ENCODE assay signal across 8 mouse cellular contexts in genomic region chr1:80722647-80723046, GRCm38 (mm10). TPM values are rescaled to one million over a fixed set of nuclear protein-coding genes. Genes with fewer than 3 reads are reported as not detected.
DNase-seq lines count a peak whose midpoint lies in the region; ATAC-seq and TF ChIP-seq lines count a peak whose summit lies in the region.

No protein-coding gene starts in this region.

- H3K27ac ChIP-seq in forebrain, postnatal 0 days (ENCODE audit: low read depth, low read length): no peak overlapping the region
- no peak overlapping the region for H3K27ac ChIP-seq in forebrain, embryonic 15.5 days (replicated peaks)
- no peak overlapping the region for H3K27ac ChIP-seq in left cerebral cortex, adult 2 months

- no peaks in the 10 kb centered on the region for H3K79me2 ChIP-seq in C2C12 (ENCODE audit: control insufficient read depth, insufficient read depth)

- no peaks in the 10 kb centered on the region for H3K4me1 ChIP-seq in forebrain, postnatal 0 days (ENCODE audit: insufficient read depth)
- H3K4me1 ChIP-seq in forebrain, embryonic 15.5 days: no peaks in the 10 kb centered on the region

- ATAC-seq in forebrain, postnatal 0 days: no peak
- ATAC-seq in forebrain, embryonic 15.5 days (replicated peaks): no peak

- intact Hi-C loops in left cerebral cortex, adult 2 months (cut with DNase I): loop anchor here (2.0 to 5.0 kb wide), 3 partner anchors 118 to 540 kb away; no protein-coding TSS in a partner anchor

- peak; percentile 65 for TF ChIP-seq CTCF in forebrain, postnatal 0 days (IDR thresholded peaks at IDR 0.05; ENCODE audit: low read depth)
- TF ChIP-seq CTCF in C2C12 (IDR thresholded peaks at IDR 0.05; ENCODE audit: control insufficient read depth, insufficient read depth, insufficient read length): peak; percentile 23
- TF ChIP-seq CTCF in left cerebral cortex, adult 2 months (IDR thresholded peaks at IDR 0.05): peak; percentile 73

- no peaks in the 10 kb centered on the region for H3K36me3 ChIP-seq in forebrain, postnatal 0 days (ENCODE audit: insufficient read depth)
- H3K36me3 ChIP-seq in forebrain, embryonic 15.5 days: no peaks in the 10 kb centered on the region
- no peaks in the 10 kb centered on the region for H3K36me3 ChIP-seq in C2C12 (ENCODE audit: control insufficient read depth, insufficient read depth)

- H3ac ChIP-seq in C2C12 (ENCODE audit: control insufficient read depth, insufficient read length, low read depth): no peak overlapping the region

- no peaks in the 10 kb centered on the region for H3K79me3 ChIP-seq in C2C12 (ENCODE audit: low read depth)

- WGBS in forebrain, postnatal 0 days: 29% methylated on average over 4 of the region's 4 CpGs
- 36% methylated on average over 4 of the region's 4 CpGs for WGBS in forebrain, embryonic 15.5 days

- no peak overlapping the region for H3K4me3 ChIP-seq in forebrain, postnatal 0 days (ENCODE audit: low read depth, low read length)
- H3K4me3 ChIP-seq in forebrain, embryonic 15.5 days: no peak overlapping the region
- no peak overlapping the region for H3K4me3 ChIP-seq in C2C12 (ENCODE audit: insufficient read depth, poor library complexity, severe bottlenecking)
- H3K4me3 ChIP-seq in left cerebral cortex, adult 2 months: no peak overlapping the region

- no peaks in the 10 kb centered on the region for H3K27me3 ChIP-seq in forebrain, postnatal 0 days (ENCODE audit: insufficient read depth, low read length)
- no peaks in the 10 kb centered on the region for H3K27me3 ChIP-seq in forebrain, embryonic 15.5 days
- no peaks in the 10 kb centered on the region for H3K27me3 ChIP-seq in C2C12 (ENCODE audit: control insufficient read depth, insufficient read depth, insufficient read length)

- DNase-seq in forebrain, postnatal 0 days: peak; percentile 25
- DNase-seq in adrenal gland, postnatal 25 days: peak; percentile 61
- peak; percentile 60 for DNase-seq in gastrocnemius, postnatal 10 days
- DNase-seq in left cerebral cortex, adult 2 months (ENCODE audit: extremely low spot score in 1 of 2, low spot score in 2 of 2): peak; percentile 31 to 35
- DNase-seq in retina, postnatal 1 day: peak; percentile 37
- peak; percentile 75 for DNase-seq in thymus, postnatal 25 days

- no peak overlapping the region for H3K9ac ChIP-seq in forebrain, postnatal 0 days
- H3K9ac ChIP-seq in forebrain, embryonic 15.5 days (replicated peaks): no peak overlapping the region

- H3K4me2 ChIP-seq in forebrain, postnatal 0 days (ENCODE audit: low read depth): no peak overlapping the region
- H3K4me2 ChIP-seq in forebrain, embryonic 15.5 days (replicated peaks): no peak overlapping the region

- H3K9me3 ChIP-seq in forebrain, postnatal 0 days (ENCODE audit: low read length): no peaks in the 10 kb centered on the region
- no peaks in the 10 kb centered on the region for H3K9me3 ChIP-seq in forebrain, embryonic 15.5 days

TF ChIP-seq in C2C12, 6 proteins besides CTCF, POLR2A, EP300 and RAD21:
- no peak for TF ChIP-seq MAX (IDR thresholded peaks at IDR 0.05)
- TF ChIP-seq CEBPB (IDR thresholded peaks at IDR 0.05; ENCODE audit: low read depth): no peak
- no peak for TF ChIP-seq FOSL1 (IDR thresholded peaks at IDR 0.05; ENCODE audit: insufficient read depth, low read length, poor library complexity, severe bottlenecking)
- no peak for TF ChIP-seq MYOG (IDR thresholded peaks at IDR 0.05; ENCODE audit: control insufficient read depth, extremely low read depth, insufficient read length)
- TF ChIP-seq USF1 (IDR thresholded peaks at IDR 0.05; ENCODE audit: low read depth): no peak
- TF ChIP-seq MYOD1 (IDR thresholded peaks at IDR 0.05; ENCODE audit: control insufficient read depth, insufficient read length, low read depth): no peak

RNA-seq across cellular contexts. Expression of gene Dock10, which starts 35.7 kb away (rescaled TPM):
- 11.8 and 14.0 TPM in 2 replicates for total RNA-seq in forebrain, postnatal 0 days (2014; rRNA removed)
- polyA plus RNA-seq in forebrain, postnatal 0 days (2015; fragmentation: Nextera tagmentation; extraction: Ambion mirVana): 0.99 and 2.3 TPM in 2 replicates
- polyA plus RNA-seq in forebrain, embryonic 15.5 days (2015; fragmentation: Nextera tagmentation; extraction: Ambion mirVana): 1.9 and 2.1 TPM in 2 replicates
- 0.20 TPM for polyA plus RNA-seq in C2C12 (2012; fragmentation: generic; extraction: Trizol)
- 18.1 and 22.2 TPM in 2 replicates for total RNA-seq in adrenal gland, postnatal 25 days (2021)
- 10 to 100 TPM; 12.0 to 17.2 TPM for total RNA-seq in gastrocnemius, postnatal 10 days (2021)
- total RNA-seq in left cerebral cortex, adult 2 months (2021): 10 to 100 TPM; 22.5 to 28.2 TPM

Comparison
In these comparisons a context has a peak if more than half of its experiments do, and no peak if none do; other contexts are left out.
1. DNase-seq: peak in every context shown above with its lines; median percentile 75 in thymus, postnatal 25 days; 61 in adrenal gland, postnatal 25 days; 60 in gastrocnemius, postnatal 10 days; 37 in retina, postnatal 1 day; 33 in left cerebral cortex, adult 2 months; 25 in forebrain, postnatal 0 days.
2. CTCF ChIP-seq: peak in every context shown above with its lines; median percentile 73 in left cerebral cortex, adult 2 months; 65 in forebrain, postnatal 0 days; 23 in C2C12.